Mouse (Mus musculus) adrenal gland, adult 18-20 months (tissue): ENCODE results near the gene Itgav. TPM values are rescaled to one million over a fixed set of nuclear protein-coding genes. Genes with fewer than 3 reads are reported as not detected.

Experiments
- DNase-seq, 2 experiments: peaks; one replicate each; pipeline ENCODE4 v3.0.0; 2021 to 2022; ENCODE audit warnings: low spot score in 2 of 2
- total RNA-seq, 2 experiments: library from RNA; stranded (reverse); gene quantifications; 1 replicate in 1 of 2; 2 replicates in 1 of 2; pipeline ENCODE4 v1.2.3; 2021

Itgav gene
- total RNA-seq, 2 experiments from 2014 or later = 92.2 to 113 TPM

DNA sequence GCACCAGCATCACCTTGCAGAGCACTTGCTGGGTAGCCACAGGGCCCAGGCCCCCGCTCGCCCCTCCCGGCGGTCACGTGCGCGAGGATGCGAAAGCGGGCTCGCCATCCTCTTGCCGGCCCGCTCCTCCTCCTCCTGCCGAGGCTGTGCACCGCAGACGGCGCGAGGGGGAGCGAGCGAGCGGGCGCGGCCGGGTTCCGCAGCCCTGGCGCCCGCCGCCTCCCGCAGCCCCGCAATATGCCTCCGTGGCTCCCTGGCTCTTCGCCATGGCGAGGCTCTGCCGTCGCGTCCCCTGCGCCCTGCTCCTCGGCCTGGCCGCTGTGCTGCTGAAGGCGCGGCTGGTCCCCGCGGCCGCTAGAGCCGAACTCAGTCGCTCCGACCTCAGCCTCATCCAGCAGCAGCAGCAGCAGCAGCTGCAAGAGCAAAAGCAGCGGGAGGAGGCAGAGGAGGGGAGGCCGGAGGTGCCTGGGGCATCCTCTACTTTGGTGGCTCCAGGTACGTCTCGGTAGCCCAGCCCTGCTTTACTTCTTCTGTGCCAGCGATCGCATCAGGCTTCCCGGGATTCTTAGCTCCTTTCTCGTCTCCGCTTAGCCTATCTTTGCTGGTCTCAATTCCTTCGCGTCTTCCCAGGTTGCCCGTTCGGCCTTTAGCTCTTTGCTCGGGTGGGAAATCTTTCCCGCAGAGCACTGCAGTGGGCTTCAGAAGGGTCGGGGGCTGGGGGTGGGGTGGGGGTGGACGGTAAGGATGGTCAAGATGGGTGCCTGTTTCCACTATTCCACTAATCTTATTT, 88.5 kb downstream of the Itgav start, which contains the start of gene Fam171b:
Gene Fam171b (plus strand): TSS at position 154 of the 790 bp plus-strand sequence.
- DNase-seq = peak; percentile 53 to 69

GRCm38 (mm10) chr2:83813273-83813892, 89.2 kb downstream of the Itgav start:
- no peak for DNase-seq

- peak in 1 of 2 experiments; percentile 8 for DNase-seq
Observed at GRCm38 (mm10) chr2:83814009-83814408, 89.8 kb downstream of the Itgav start.

DNA sequence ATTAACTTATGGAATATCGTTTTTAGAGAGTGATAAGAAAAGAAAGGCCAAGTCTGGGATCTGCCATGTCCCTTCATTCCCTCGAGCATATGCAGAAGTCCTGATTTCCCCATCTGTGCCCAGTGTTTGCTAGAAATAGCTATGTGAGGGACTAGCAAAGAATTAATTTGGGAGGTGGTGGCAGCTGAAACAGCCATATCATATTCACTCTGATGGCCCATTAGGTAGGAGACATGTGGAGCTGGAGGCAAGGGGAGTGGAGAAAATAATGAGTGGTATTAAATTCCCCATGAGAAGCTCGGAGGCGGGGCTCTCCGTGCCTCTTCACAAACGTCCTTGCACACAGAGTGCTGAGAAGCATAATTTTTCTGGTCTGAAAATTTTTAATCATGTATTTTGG, 92.0 kb downstream of the Itgav start:
- DNase-seq = no peak

GRCm38 (mm10) chr2:83825161-83825560, 101.0 kb downstream of the Itgav start:
- no peak for DNase-seq

- DNase-seq = no peak
Observed at GRCm38 (mm10) chr2:83828895-83829539, 104.8 kb downstream of the Itgav start.

DNA sequence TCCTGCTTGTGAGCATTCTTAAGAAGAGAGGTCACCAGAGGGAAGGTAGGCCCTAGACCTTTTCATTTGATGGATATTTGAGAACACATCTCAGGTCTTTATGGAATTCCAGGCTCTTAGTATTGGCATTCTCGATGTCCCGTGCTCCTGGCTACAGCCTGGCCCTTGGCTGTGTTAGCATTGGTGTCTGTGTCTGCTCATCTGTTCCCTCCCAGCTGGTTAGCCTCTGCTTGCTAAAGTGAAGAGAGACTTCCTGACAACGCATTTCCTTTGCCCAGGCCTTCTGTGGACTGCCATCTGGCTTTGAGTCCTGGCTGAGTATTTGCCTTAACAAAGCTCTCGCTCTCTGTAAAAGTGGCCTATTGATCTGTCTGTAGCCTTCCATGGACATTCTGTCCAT, 108.7 kb downstream of the Itgav start:
- DNase-seq = no peak

GRCm38 (mm10) chr2:83835313-83836070, 111.3 kb downstream of the Itgav start:
- no peak for DNase-seq

GRCm38 (mm10) chr2:83848495-83848894, 124.3 kb downstream of the Itgav start:
- no peak for DNase-seq

DNA sequence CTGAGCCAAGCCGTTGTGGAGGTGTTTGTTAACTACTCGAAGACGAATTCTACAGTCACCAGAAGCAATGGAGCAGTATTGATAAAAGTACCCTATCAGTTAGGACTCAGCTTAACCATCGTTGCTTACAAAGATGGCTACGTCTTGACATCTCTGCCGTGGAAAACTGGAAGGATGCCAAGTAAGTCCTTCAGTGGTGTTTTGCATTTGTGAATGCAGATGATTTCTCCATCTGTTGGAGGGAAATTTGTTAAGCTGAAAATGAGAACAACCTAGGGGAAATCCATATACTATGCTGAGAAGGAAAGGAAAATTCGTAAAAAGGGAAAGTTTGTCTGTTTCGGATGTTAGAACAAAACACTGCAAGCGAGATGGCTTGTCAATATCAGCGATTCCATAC, 129.2 kb downstream of the Itgav start:
- no peak for DNase-seq

- no peak for DNase-seq
Observed at GRCm38 (mm10) chr2:83856236-83856635, 132.0 kb downstream of the Itgav start.

Other genes with a start within 250 kb of the Itgav start
- 100 to 1,000 TPM in 1 of 2 experiments, 10 to 100 TPM in 1; 88.6 to 117 TPM for gene Zc3h15, start 80.0 kb upstream of the Itgav start, total RNA-seq
- gene Fam171b, start 88.2 kb downstream of the Itgav start, total RNA-seq = 1 to 10 TPM; 4.5 to 5.5 TPM
- gene Zswim2, start 216.8 kb downstream of the Itgav start, total RNA-seq = not detected
- gene Gm13698, start 231.3 kb downstream of the Itgav start, total RNA-seq = 1 to 10 TPM; 1.3 to 1.4 TPM
- gene Gm13693, start 237.1 kb downstream of the Itgav start, total RNA-seq = 1 to 10 TPM; 1.3 to 1.4 TPM
- not detected for gene Gm13695, start 242.9 kb downstream of the Itgav start, total RNA-seq
- gene Gm13696, start 248.7 kb downstream of the Itgav start, total RNA-seq = 1 to 10 TPM; 1.3 to 1.4 TPM